In genomic region chr11:3442677-3443076, GRCm38 (mm10) we compare ENCODE assay signal across 21 mouse cellular contexts. TPM values are rescaled to one million over a fixed set of nuclear protein-coding genes. Genes with fewer than 3 reads are reported as not detected.
A peak's percentile ranks its signal among the peaks of the same experiment; 100 is the strongest.
DNase-seq lines count a peak whose midpoint lies in the region; ATAC-seq and TF ChIP-seq lines count a peak whose summit lies in the region.
"Had no signal": no experiment of that assay in that cellular context is flagged by ENCODE, and none has a peak within 500 bp of the region (broad histone marks: within the 10 kb centered on the region; RNA-seq: fewer than 3 reads in every experiment).

No protein-coding gene starts in this region.

- peaks cover 10% of the 10 kb centered on the region for H3K4me1 ChIP-seq in forebrain, embryonic 15.5 days
- no peaks in the 10 kb centered on the region for H3K4me1 ChIP-seq in forebrain, postnatal 0 days (ENCODE audit: insufficient read depth)
- H3K4me1 ChIP-seq in midbrain, embryonic 11.5 days (ENCODE audit: control insufficient read depth, insufficient read depth, low read length): no peaks in the 10 kb centered on the region
- H3K4me1 ChIP-seq in midbrain, embryonic 13.5 days (replicated peaks): 0 out of 2 replicates have a peak, but pooled peaks cover 2% of the 10 kb centered on the region
- H3K4me1 ChIP-seq in stomach, postnatal 0 days (replicated peaks; ENCODE audit: control insufficient read depth, insufficient read depth): no peaks in the 10 kb centered on the region
- H3K4me1 ChIP-seq: embryonic facial prominence, embryonic 12.5 days; hindbrain, embryonic 10.5 days; hindbrain, embryonic 13.5 days; intestine, embryonic 15.5 days had no signal

- H3K36me3 ChIP-seq in forebrain, embryonic 15.5 days: no peaks in the 10 kb centered on the region
- no peaks in the 10 kb centered on the region for H3K36me3 ChIP-seq in forebrain, postnatal 0 days (ENCODE audit: insufficient read depth)
- no peaks in the 10 kb centered on the region for H3K36me3 ChIP-seq in midbrain, embryonic 11.5 days (ENCODE audit: control insufficient read depth, insufficient read depth, low read length)
- no peaks in the 10 kb centered on the region for H3K36me3 ChIP-seq in midbrain, embryonic 13.5 days
- H3K36me3 ChIP-seq in stomach, postnatal 0 days (ENCODE audit: control insufficient read depth, insufficient read depth, low read length): no peaks in the 10 kb centered on the region
- H3K36me3 ChIP-seq: embryonic facial prominence, embryonic 12.5 days; embryonic facial prominence, embryonic 15.5 days; heart, embryonic 12.5 days; heart, embryonic 15.5 days; hindbrain, embryonic 10.5 days; intestine, embryonic 15.5 days had no signal

- ATAC-seq in forebrain, embryonic 15.5 days (replicated peaks): no peak
- no peak for ATAC-seq in forebrain, postnatal 0 days
- ATAC-seq in midbrain, embryonic 11.5 days (ENCODE audit: low FRiP score): no peak
- no peak for ATAC-seq in midbrain, embryonic 13.5 days
- peak; percentile 38; the same call in 1 of the 2 replicates for ATAC-seq in stomach, postnatal 0 days (ENCODE audit: low FRiP score, low TSS enrichment)
- ATAC-seq: intestine, embryonic 15.5 days had no signal

- H3K4me2 ChIP-seq in forebrain, embryonic 15.5 days (replicated peaks): no peak overlapping the region
- H3K4me2 ChIP-seq in forebrain, postnatal 0 days (ENCODE audit: low read depth): no peak overlapping the region
- H3K4me2 ChIP-seq in midbrain, embryonic 11.5 days: no peak overlapping the region
- no peak overlapping the region for H3K4me2 ChIP-seq in midbrain, embryonic 13.5 days (replicated peaks)
- no peak overlapping the region for H3K4me2 ChIP-seq in stomach, postnatal 0 days (replicated peaks; ENCODE audit: low read depth)
- H3K4me2 ChIP-seq: embryonic facial prominence, embryonic 12.5 days; embryonic facial prominence, embryonic 15.5 days; heart, embryonic 12.5 days; heart, embryonic 15.5 days; hindbrain, embryonic 13.5 days; intestine, embryonic 15.5 days had no signal

- intact Hi-C loops in left cerebral cortex, postnatal 36 days (cut with DNase I): no loop called here

- no peak overlapping the region for H3K4me3 ChIP-seq in forebrain, embryonic 15.5 days
- no peak overlapping the region for H3K4me3 ChIP-seq in forebrain, postnatal 0 days (ENCODE audit: low read depth, low read length)
- H3K4me3 ChIP-seq in midbrain, embryonic 11.5 days (ENCODE audit: low read depth, low read length): no peak overlapping the region
- no peak overlapping the region for H3K4me3 ChIP-seq in midbrain, embryonic 13.5 days (replicated peaks)
- no peak overlapping the region for H3K4me3 ChIP-seq in stomach, postnatal 0 days (ENCODE audit: low read depth, low read length)
- H3K4me3 ChIP-seq: embryonic facial prominence, embryonic 12.5 days; embryonic facial prominence, embryonic 15.5 days; heart, embryonic 12.5 days; heart, embryonic 15.5 days; hindbrain, embryonic 10.5 days; hindbrain, embryonic 13.5 days; intestine, embryonic 15.5 days had no signal

- peak overlapping the region; percentile 77 for H3K27ac ChIP-seq in forebrain, embryonic 15.5 days (replicated peaks)
- no peak overlapping the region for H3K27ac ChIP-seq in forebrain, postnatal 0 days (ENCODE audit: low read depth, low read length)
- H3K27ac ChIP-seq in midbrain, embryonic 11.5 days (ENCODE audit: low read depth, low read length): no peak overlapping the region
- no peak overlapping the region for H3K27ac ChIP-seq in midbrain, embryonic 13.5 days
- no peak overlapping the region for H3K27ac ChIP-seq in stomach, postnatal 0 days (replicated peaks)
- H3K27ac ChIP-seq: embryonic facial prominence, embryonic 12.5 days; embryonic facial prominence, embryonic 15.5 days; hindbrain, embryonic 10.5 days; hindbrain, embryonic 13.5 days; intestine, embryonic 15.5 days had no signal

- no peak for DNase-seq in forebrain, postnatal 0 days
- DNase-seq in midbrain, embryonic 11.5 days (ENCODE audit: low spot score, missing footprints): peak; percentile 8
- peak; percentile 31 for DNase-seq in Muller cell, postnatal 12 days (ENCODE audit: inconsistent ontology term)
- DNase-seq in stomach, postnatal 0 days (ENCODE audit: low spot score): no peak
- DNase-seq in left cerebral cortex, postnatal 36 days (ENCODE audit: low spot score in 2 of 2): no peak
- DNase-seq in B cell, adult 2 months: no peak
- DNase-seq: gastrocnemius, postnatal 25 days; kidney, adult 11 months had no signal

- no peak for TF ChIP-seq CTCF in forebrain, postnatal 0 days (IDR thresholded peaks at IDR 0.05; ENCODE audit: low read depth)
- no peak for TF ChIP-seq CTCF in stomach, postnatal 0 days (IDR thresholded peaks at IDR 0.05; ENCODE audit: low read depth)

- H3K9ac ChIP-seq in forebrain, embryonic 15.5 days (replicated peaks): no peak overlapping the region
- H3K9ac ChIP-seq in forebrain, postnatal 0 days: no peak overlapping the region
- no peak overlapping the region for H3K9ac ChIP-seq in midbrain, embryonic 11.5 days (ENCODE audit: low read length)
- H3K9ac ChIP-seq in midbrain, embryonic 13.5 days (replicated peaks): no peak overlapping the region
- no peak overlapping the region for H3K9ac ChIP-seq in stomach, postnatal 0 days (ENCODE audit: low read length)
- H3K9ac ChIP-seq: embryonic facial prominence, embryonic 12.5 days; embryonic facial prominence, embryonic 15.5 days; heart, embryonic 12.5 days; heart, embryonic 15.5 days; hindbrain, embryonic 13.5 days; intestine, embryonic 15.5 days had no signal

- WGBS in forebrain, embryonic 15.5 days: 81% methylated on average over 4 of the region's 4 CpGs
- WGBS in forebrain, postnatal 0 days: 75% methylated on average over 4 of the region's 4 CpGs
- WGBS in midbrain, embryonic 11.5 days: 81% methylated on average over 4 of the region's 4 CpGs
- 86% methylated on average over 4 of the region's 4 CpGs for WGBS in midbrain, embryonic 13.5 days
- 70% methylated on average over 4 of the region's 4 CpGs for WGBS in stomach, postnatal 0 days

- no peaks in the 10 kb centered on the region for H3K27me3 ChIP-seq in forebrain, embryonic 15.5 days
- H3K27me3 ChIP-seq in forebrain, postnatal 0 days (ENCODE audit: insufficient read depth, low read length): no peaks in the 10 kb centered on the region
- H3K27me3 ChIP-seq in midbrain, embryonic 11.5 days (ENCODE audit: control insufficient read depth, insufficient read depth, low read length): no peaks in the 10 kb centered on the region
- no peaks in the 10 kb centered on the region for H3K27me3 ChIP-seq in midbrain, embryonic 13.5 days
- H3K27me3 ChIP-seq in stomach, postnatal 0 days (ENCODE audit: control insufficient read depth, insufficient read depth, low read length): no peaks in the 10 kb centered on the region
- H3K27me3 ChIP-seq: embryonic facial prominence, embryonic 12.5 days; embryonic facial prominence, embryonic 15.5 days; heart, embryonic 12.5 days; heart, embryonic 15.5 days; hindbrain, embryonic 13.5 days; intestine, embryonic 15.5 days; Patski had no signal

- no peak for TF ChIP-seq EP300 in stomach, postnatal 0 days (optimal IDR thresholded peaks at IDR 0.05)

- no peaks in the 10 kb centered on the region for H3K9me3 ChIP-seq in forebrain, embryonic 15.5 days
- H3K9me3 ChIP-seq in forebrain, postnatal 0 days (ENCODE audit: low read length): no peaks in the 10 kb centered on the region
- H3K9me3 ChIP-seq in midbrain, embryonic 11.5 days (ENCODE audit: control insufficient read depth, low read length): no peaks in the 10 kb centered on the region
- no peaks in the 10 kb centered on the region for H3K9me3 ChIP-seq in midbrain, embryonic 13.5 days
- H3K9me3 ChIP-seq in stomach, postnatal 0 days (ENCODE audit: control insufficient read depth, low read length): no peaks in the 10 kb centered on the region
- H3K9me3 ChIP-seq: embryonic facial prominence, embryonic 12.5 days; embryonic facial prominence, embryonic 15.5 days; heart, embryonic 12.5 days; heart, embryonic 15.5 days; hindbrain, embryonic 10.5 days; hindbrain, embryonic 13.5 days; intestine, embryonic 15.5 days had no signal

RNA-seq across cellular contexts. Expression of gene Rnf185, which starts 9.5 kb away (rescaled TPM):
- polyA plus RNA-seq in forebrain, embryonic 15.5 days (2015; fragmentation: Nextera tagmentation; extraction: Ambion mirVana): 39.8 and 41.6 TPM in 2 replicates
- 35.9 and 38.8 TPM in 2 replicates for total RNA-seq in forebrain, postnatal 0 days (2014; rRNA removed)
- polyA plus RNA-seq in forebrain, postnatal 0 days (2015; fragmentation: Nextera tagmentation; extraction: Ambion mirVana): 36.3 and 36.9 TPM in 2 replicates
- 51.9 and 54.3 TPM in 2 replicates for polyA plus RNA-seq in midbrain, embryonic 11.5 days (2014; fragmentation: Nextera tagmentation; extraction: Ambion mirVana)
- 46.6 and 49.3 TPM in 2 replicates for polyA plus RNA-seq in midbrain, embryonic 13.5 days (2015; fragmentation: Nextera tagmentation; extraction: Ambion mirVana)
- 19.4 and 20.9 TPM in 2 replicates for polyA plus RNA-seq in stomach, postnatal 0 days (2015; fragmentation: Nextera tagmentation; extraction: Ambion mirVana)
- total RNA-seq in left cerebral cortex, postnatal 36 days (2021): 10 to 100 TPM; 26.9 to 27.5 TPM

RNA-seq across cellular contexts. Expression of gene Limk2, which starts 33.7 kb away (rescaled TPM):
- 98.1 and 103 TPM in 2 replicates for polyA plus RNA-seq in forebrain, embryonic 15.5 days (2015; fragmentation: Nextera tagmentation; extraction: Ambion mirVana)
- 148 and 173 TPM in 2 replicates for total RNA-seq in forebrain, postnatal 0 days (2014; rRNA removed)
- 87.7 and 98.6 TPM in 2 replicates for polyA plus RNA-seq in forebrain, postnatal 0 days (2015; fragmentation: Nextera tagmentation; extraction: Ambion mirVana)
- polyA plus RNA-seq in midbrain, embryonic 11.5 days (2014; fragmentation: Nextera tagmentation; extraction: Ambion mirVana): 62.6 and 63.4 TPM in 2 replicates
- 134 and 138 TPM in 2 replicates for polyA plus RNA-seq in midbrain, embryonic 13.5 days (2015; fragmentation: Nextera tagmentation; extraction: Ambion mirVana)
- polyA plus RNA-seq in stomach, postnatal 0 days (2015; fragmentation: Nextera tagmentation; extraction: Ambion mirVana): 69.3 and 73.9 TPM in 2 replicates
- 100 to 1,000 TPM in 1 of 2 experiments, 10 to 100 TPM in 1; 82.9 to 103 TPM for total RNA-seq in left cerebral cortex, postnatal 36 days (2021)

RNA-seq across cellular contexts. Expression of gene Pla2g3, which starts 45.4 kb away (rescaled TPM):
- 0.39 and 0.72 TPM in 2 replicates for polyA plus RNA-seq in forebrain, embryonic 15.5 days (2015; fragmentation: Nextera tagmentation; extraction: Ambion mirVana)
- 21.3 and 26.2 TPM in 2 replicates for total RNA-seq in forebrain, postnatal 0 days (2014; rRNA removed)
- polyA plus RNA-seq in forebrain, postnatal 0 days (2015; fragmentation: Nextera tagmentation; extraction: Ambion mirVana): 9.4 and 11.9 TPM in 2 replicates
- polyA plus RNA-seq in midbrain, embryonic 11.5 days (2014; fragmentation: Nextera tagmentation; extraction: Ambion mirVana): 0.38 and 0.54 TPM in 2 replicates
- polyA plus RNA-seq in midbrain, embryonic 13.5 days (2015; fragmentation: Nextera tagmentation; extraction: Ambion mirVana): 0.52 and 0.67 TPM in 2 replicates
- polyA plus RNA-seq in stomach, postnatal 0 days (2015; fragmentation: Nextera tagmentation; extraction: Ambion mirVana): 9.4 and 11.0 TPM in 2 replicates
- total RNA-seq in left cerebral cortex, postnatal 36 days (2021): 1 to 10 TPM; 2.3 to 4.9 TPM
- total RNA-seq: common myeloid progenitor, adult 5-6 weeks; gastrocnemius, adult 18-20 months; gastrocnemius, postnatal 25 days; heart, postnatal 36 days had no signal

Comparison
In these comparisons a context has a peak if more than half of its experiments do, and no peak if none do; other contexts are left out.
1. DNase-seq: peak in midbrain, embryonic 11.5 days (single experiment) and Muller cell, postnatal 12 days (single experiment); none in forebrain, postnatal 0 days (single experiment), stomach, postnatal 0 days (single experiment), left cerebral cortex, postnatal 36 days (0 of 2) and B cell, adult 2 months (0 of 2).